Mouse (Mus musculus): ENCODE data around the gene Bbs10.

GRCm38 (mm10) chr10:111318805-111319500, 20.5 kb downstream of the Bbs10 start:
- TF ChIP-seq CTCF (IDR thresholded peaks at IDR 0.05; ENCODE audit: control insufficient read depth, insufficient read depth, insufficient read length) (no peak), MYOG (IDR thresholded peaks at IDR 0.05; ENCODE audit: control insufficient read depth, extremely low read depth, insufficient read length) (no peak), CEBPB (IDR thresholded peaks at IDR 0.05; ENCODE audit: low read depth) (no peak), MAX (IDR thresholded peaks at IDR 0.05) (no peak)
